Mouse (Mus musculus) gastrocnemius, postnatal 10 days (tissue): ENCODE results near the gene Dnm3. TPM values are rescaled to one million over a fixed set of nuclear protein-coding genes. Genes with fewer than 3 reads are reported as not detected.

Source experiments
- DNase-seq: peaks from one replicate; pipeline ENCODE4 v3.0.0; 2021; ENCODE audit warnings: mixed read lengths
- total RNA-seq, 2 experiments: library from RNA; stranded (reverse); gene quantifications; 2 replicates each; pipeline ENCODE4 v1.2.3; 2021

Dnm3 gene
- total RNA-seq, 2 experiments from 2014 or later = 6.3 to 8.6 TPM

DNA sequence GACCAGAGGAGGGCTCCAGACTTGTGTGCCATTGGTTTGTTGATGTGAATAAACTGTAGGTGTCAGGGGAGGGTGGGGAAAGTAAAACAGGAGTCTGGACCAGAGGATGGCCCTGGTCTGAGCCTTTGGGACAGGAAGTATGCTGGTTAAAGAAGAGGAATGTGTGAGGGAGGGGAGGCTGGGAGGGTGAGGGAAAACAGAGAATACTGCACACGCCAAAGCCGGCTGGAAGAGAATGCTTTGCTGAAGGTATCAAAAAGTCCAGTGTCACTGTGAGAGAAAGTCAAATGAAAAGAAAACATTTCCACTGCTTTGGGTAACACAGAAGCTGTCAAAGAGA lies 234.2 kb downstream of the Dnm3 start:
- DNase-seq = no peak

DNA sequence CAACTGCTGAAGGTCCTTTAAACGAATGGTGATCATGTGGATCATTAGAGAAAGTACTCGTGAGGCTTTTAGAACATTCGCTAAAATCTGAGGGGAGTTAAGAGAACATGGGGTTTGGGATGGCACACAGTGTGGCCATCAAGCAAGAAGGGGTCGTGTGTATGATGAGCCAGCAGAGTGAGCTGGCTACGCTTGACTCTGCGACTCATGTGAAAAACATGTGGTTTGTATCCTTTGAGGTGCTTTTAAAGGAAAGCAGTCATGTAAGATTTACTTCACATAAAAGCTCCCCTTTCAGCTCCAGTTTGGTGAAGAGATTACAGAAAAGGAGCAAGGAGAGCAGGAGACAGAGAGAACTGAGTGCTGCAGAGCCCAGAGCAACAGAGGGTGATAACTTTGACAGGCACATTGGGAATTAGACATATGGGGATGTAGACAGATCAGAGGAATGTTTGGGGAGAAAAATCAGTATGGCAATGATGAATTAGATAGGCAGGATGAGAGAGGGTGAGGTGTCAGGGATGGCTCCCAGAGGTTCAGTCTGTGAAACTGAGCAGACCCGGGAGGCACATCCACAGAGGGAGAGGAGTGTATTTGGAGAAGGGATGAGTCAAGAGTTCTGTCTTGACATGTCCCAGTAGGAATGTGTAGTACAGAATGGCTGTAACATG lies 234.7 kb downstream of the Dnm3 start:
- DNase-seq = no peak

DNA sequence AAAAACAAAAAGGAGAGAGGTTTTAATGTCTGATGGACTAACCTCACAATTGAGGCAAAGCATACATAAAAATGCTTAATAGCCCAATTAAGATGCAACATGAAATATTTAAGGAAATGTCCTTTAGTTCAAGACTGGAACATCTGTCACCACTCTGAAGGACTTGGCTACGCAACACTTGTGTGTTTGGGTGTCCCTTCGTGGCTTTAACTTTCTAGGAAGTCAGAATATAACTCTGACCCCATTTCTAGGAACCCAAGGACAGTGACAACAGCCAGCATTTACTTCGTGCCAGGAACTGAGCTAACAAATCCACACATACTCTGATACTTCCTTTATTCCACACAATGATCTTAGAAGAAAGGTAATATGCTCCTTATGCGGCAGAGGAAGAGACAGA lies 237.1 kb downstream of the Dnm3 start:
- no peak for DNase-seq

DNA sequence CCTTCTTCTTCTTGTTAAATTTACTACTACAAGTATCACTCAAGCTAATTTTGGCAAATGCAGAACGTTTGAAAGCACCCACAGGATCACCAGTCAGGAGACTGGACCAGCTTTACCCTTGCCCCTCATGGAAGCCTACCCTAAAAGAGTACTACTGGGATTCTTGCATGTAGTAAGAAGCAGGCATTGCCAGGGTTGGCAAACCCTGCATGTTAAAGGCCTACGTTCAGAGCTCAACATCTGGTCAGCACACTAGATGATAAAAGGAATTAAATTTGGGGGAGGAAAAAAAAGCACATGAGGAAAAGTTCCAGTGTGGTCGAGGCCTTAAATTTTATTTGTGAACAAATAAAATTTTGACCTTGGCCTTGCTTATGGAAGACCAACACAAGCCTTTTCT lies 239.2 kb downstream of the Dnm3 start:
- DNase-seq = no peak

DNA sequence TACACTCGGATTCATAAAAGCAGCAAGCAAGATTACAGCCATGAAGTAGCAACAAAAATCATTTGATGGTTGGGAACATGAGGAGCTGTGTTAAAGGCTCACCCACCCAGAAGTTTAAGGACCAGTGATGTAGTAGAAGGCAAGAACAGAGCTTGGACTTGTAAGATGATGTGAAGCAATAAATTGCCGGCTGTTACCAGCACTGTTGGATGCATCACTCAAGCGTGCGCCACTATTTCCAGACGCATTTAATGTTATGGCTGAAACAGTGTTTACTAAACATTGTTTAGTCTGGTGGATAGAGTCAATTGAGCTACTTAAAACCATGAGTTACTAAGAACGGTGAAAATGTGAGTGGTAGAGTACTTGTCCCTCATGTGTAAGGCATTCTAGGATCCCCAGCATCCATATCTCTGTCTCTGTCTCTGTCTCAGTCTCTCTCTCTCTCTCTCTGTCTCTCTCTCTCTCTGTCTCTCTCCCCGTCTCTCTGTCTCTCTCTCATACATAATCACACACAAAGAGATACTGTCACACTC lies 241.1 kb downstream of the Dnm3 start:
- no peak for DNase-seq

DNA sequence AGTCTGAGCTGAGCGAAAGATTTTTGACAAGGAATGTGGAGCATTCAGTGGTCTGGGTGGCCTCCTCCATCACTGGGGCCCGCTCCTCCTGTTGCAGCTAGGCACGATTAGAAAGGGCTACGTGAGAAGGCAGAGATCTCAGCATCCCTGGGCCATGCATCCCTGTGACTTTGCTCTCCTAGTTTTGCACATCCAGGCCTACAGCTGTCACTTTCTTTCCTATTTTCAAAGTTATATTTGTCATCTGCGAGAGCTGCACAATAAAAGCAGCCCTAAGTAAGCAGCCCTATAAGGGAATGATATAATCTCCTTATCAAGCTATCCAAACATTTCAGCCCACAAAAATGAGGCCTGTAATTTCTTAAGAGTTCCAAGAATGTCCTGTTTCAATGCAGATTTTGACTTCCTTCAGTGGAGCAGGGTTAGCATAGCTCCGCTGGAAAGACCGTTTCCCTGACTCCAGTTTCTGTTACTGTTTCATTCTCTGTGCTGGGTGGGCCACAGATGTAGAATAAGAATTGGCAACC lies 252.2 kb downstream of the Dnm3 start:
- no peak for DNase-seq

DNA sequence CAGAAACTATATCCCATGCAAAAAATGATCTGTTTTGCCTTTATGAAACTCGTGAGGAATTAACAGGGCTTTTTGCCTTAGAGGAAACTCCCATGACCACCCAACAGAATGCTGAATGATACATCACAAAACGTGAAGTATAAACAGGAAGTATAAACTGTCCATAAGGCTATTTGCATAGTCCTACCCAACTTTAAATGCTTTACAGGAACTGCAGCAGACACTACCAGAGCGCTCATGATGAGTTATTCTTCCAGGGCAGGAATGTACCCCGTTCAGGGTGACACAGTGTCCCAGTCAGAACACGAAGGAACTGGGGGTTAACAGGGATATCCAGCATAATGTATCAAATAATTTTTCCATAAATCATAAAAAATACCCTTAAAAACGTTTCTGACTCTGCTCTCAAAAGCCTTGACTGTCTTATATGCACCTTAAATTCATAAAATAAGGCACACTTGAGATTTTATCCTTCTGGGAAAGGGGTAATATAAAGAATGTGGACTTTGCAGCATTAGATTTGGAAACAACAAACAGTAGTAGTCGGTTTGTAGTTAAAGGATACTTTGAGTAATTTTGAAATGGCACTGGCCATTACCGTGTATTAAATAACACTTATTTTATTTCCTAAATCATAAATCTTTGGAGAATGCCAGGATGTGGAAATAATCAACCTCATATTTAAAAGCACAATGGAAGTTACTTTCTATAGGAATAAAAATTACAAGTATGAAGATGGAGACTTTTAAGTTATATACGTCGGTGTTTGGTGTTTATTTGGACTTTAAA lies 252.8 kb downstream of the Dnm3 start:
- no peak for DNase-seq

DNA sequence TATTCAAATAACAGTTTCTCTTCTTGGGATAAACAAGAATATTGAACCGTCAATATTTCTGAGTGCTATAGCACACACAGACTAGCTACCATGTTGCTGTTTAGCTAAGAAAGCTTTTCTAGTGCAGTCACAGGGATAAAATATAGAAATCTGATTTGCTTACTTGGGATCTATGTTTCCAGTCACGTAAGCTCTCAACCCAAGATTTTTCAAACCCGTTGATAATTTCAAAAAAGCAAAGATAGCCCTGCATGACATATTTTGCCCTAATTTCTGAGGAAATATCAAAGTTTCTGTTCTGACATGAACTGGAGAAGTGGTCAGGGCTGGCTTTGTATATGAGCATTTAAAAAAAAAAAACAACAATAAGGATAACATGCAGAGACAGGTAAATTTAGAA lies 253.8 kb downstream of the Dnm3 start:
- no peak for DNase-seq

DNA sequence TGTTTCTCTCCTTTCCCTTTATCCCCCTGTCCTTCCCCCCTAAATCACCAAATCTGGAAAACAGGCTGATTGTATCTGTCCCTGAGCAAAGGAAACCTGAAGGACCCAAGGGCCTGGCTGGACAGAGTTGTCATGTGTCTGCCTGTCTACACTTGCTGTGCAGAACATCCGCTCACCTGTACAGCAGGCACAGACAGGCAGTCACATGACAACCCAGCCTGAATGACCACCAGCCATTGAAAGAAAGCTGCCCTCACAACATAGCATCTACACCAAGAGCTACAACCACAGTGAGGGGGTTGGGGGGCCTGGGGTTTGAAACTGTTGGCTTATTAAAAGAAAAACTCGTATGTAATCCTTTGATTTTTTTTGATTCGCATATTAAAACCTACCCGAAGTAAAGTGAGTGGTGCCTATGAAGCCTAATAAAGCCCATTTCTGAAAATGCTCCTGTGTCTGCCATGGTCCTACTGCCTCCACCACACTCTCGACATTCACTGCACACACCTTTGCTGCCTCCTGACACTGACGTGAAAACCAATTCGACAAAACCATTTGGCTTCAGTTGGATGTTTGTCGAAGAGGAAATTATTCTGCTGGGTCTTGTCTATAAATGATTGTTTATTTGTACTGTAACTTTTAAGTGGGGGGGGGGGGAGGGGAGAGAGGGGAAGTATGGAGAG lies 254.4 kb downstream of the Dnm3 start:
- DNase-seq = no peak

DNA sequence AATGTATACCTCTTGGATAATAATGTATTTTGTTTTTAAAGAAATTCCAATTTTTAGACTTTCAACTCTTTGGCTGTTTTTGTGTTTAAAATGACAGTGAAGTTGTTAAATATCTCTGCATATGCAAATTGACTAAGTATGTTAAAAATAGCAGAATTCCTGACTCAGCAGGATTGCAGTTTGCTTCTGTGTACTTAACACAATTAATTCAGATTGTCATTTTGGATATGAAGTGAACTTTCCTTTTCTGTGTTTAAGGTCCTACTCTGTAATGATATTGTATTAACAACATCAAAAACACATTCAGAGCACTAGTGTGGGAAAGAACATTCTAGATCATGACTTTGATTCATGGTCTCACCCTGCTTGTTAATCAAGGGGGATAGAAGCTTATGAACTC lies 255.5 kb downstream of the Dnm3 start:
- no peak for DNase-seq

DNA sequence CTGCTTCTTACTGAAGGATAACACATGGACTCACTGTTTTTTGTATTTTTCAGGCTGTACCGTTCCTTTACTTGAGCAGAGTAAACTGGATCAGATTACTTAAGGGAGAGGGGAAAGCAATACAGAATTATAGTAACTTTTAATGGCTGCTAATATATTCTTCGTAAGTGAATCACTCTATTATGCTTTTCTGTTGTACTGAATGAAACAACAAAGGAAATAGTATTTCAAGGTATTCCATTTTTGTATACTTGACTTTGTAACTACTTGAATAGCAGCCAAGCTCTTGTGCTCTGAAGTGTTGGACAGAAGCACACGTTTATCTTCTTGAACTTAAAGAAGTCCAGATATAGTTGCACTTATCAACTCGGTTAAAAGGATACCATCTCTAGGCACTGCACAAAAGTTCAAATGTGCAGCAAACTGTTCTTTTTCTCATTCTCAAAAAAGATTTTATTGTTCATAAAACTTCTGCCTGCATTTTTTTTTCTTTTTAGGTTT lies 256.0 kb downstream of the Dnm3 start:
- DNase-seq = no peak

DNA sequence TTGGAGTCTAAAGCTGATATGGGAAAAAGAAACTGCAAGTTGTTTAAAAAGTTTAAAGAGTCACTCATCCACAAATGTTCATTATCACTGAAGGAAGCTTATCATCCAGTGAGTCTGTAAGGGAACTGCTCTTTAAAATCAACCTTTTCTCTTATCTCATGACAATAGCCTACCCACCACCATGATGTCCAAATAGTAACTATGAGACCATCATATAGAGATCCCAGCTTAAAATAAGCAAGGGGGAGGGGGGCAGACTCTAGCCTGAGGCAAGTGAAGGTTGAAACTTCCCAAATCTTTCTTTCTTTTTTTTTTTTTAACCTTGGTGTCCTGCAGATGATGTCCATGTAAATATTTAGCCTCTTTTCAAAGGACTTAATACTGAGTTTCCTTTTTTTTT lies 256.9 kb downstream of the Dnm3 start:
- DNase-seq = no peak

DNA sequence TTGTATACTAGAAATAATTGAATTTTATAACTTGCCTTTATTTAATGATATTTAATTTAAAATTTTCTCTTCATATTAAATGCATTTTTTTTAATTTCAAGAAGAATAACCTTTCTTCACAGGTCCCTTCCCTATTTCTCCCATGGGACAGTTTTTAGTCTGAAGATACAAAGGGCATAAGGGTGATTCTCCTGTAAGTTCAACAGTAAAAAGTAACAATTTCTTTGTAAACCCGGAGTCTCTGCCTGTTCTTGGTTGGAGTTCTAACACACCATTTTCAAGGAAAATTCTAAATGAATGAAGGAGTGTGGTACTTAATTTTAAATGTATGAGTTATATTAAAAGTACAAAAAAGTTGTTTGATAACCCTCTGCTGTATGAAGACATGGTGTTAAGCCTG lies 258.1 kb downstream of the Dnm3 start:
- DNase-seq = no peak

DNA sequence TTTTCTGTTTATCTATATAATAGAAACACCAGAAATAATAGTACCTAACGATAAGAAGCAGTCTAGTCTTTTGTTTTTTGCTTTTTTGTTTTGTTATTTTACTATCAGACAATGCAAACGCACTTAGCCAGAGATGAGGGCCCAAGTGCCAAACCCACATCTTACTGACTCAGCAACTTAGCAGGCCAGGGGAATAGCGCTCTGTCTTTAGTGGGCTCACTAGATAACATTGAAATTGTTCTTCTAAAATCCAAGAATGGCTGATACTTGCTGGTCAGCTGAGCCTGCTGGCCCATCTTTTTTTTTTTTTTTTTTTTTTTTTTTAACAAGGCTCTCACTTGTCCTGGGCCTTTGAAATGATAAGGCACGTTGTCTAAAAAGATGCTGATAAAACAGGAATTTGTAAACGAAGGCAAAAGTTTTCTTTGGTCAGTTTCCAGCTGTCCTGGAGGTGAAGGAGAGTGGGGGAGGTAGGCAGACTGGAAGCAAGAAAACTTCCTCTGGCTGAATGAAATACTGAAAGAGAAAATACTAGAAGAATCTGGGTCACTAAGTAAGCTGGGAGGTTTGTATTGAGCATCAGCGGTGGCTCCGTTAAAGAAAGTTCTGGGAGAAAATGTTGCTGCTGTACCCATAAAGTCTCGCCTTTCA lies 259.2 kb downstream of the Dnm3 start:
- no peak for DNase-seq

DNA sequence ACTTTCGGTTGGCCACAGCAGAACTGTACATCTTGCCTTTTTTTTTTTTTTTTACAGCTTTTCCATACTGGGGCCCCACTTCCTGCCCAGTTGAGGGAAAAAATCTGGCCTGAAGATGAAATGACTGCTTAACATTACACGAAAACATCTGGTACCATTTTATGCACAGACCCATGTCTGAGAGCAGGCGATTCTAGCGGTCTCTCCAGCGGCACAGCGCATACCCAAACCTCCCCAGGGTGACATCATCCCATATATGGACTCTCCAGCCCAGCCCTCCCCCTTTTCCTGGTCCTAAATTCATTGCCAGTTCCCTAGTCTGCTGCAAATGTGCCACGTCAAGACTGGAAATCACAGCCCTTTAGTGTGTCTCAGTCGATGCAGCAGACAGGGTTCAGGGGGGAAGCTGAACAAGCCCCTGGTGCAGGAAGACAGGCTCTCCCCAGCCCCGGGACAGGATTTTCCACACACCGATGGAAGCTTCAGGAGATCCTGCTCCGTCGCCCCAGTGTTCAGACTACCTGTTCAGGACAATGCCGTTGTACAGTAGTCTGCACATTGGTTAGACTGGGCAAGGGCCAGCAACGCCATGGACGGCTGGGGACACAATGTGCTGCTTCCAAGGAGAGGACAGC lies 260.4 kb downstream of the Dnm3 start:
- peak; percentile 60 for DNase-seq

DNA sequence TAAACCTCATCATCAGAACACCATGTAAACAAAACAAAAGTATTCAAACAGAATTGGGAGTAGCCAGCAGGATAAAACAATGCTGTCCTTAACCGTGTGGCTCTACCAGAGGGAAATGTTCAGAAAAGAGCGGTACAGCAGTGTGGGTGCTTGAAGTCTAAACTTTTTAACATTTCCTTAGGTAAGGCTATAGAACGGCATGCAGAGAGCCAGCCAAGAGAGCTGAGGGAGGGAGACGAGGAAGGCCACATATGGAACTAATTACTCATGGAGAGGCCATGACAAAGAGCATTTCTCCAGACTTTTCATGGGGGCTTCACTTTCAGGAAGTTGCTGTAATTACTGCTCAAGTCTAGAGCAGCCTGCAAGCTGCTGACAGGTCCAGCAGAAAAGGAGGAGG lies 261.2 kb downstream of the Dnm3 start:
- DNase-seq = no peak

DNA sequence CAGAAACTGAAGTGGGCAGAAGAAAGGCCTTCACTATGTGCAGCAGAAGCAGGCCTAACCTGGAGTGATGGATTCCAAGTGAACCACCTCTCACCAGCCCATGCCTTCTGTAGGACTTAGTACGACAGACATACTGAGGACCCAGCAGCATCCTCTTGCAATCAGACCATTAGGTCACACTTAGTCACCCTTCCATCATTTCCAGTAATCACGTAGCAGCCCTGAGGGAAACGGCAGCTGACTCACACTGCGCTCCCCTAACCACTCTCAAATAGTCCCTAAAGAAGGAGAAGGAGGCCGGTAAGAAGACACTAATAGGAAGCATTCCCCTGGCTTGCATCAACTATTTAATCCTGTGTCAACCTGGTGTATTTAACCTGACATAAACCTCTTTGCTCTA lies 262.1 kb downstream of the Dnm3 start:
- DNase-seq = no peak

DNA sequence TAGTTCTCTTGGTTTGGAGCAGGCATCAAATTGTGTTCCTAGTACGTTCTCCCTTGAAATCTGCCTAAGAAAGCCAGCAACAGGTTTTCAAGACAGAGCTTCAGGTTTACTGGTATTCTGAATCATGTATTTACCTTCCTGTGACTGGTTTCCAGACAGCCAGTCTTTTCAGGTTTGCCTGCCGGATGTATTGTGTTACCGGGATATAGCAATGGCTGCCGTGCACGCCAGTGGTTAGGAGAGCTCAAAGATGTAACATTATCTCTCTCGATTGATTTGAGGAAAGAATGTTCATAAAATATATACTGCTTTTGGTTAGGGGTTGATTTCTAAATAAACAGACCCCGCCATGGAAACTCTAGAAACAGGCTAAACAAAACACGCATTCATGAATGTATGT lies 264.8 kb downstream of the Dnm3 start:
- DNase-seq = no peak

DNA sequence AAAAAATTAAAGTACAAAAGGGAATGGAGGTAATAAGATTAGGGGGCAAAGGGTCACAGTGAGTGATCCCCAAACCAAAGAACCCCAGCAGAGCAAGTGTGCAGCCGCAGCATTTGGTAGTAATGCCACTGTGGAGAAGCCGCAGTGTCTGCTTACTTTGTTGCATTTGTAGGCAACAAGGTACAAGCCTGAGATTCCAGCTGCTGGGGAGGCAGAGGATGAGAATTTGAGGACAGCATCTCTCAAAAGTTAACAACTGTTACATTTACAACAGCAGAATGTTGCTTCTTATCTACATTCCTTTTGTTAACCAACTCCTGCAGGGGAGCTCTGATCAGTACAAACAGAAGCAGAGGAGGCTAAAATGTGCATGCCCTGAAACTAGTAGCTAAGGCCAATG lies 267.3 kb downstream of the Dnm3 start:
- no peak for DNase-seq

DNA sequence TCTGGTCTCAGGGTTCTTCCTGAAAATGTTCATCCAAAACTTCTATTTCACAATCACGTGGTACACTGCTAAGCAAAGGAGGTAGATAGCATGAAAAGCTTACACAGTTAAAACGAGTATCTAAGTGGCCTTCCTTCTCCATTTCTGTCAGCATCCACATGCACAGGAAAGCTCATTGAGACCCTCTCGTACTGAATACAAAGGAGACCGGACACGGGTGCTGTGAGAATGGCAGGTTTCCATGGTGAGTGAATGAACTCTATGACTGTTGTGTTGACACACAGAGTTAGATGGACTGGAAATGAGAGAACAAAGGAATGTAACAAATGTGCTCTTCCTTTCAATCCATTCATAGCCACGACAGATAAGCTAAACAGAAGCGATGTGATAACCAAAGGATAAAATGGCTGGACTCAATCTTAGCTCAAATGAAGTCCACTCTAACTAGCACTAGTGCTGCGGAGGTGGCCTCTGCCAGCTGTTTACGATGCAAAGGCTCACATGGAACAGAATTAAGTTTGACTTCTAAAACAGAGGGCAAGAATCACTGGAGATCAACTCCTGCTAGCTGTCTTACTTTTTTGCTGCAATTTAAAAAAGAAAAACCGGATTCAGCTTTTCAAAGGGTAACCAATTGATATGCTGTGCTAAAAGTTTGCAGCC lies 268.2 kb downstream of the Dnm3 start:
- DNase-seq = no peak

DNA sequence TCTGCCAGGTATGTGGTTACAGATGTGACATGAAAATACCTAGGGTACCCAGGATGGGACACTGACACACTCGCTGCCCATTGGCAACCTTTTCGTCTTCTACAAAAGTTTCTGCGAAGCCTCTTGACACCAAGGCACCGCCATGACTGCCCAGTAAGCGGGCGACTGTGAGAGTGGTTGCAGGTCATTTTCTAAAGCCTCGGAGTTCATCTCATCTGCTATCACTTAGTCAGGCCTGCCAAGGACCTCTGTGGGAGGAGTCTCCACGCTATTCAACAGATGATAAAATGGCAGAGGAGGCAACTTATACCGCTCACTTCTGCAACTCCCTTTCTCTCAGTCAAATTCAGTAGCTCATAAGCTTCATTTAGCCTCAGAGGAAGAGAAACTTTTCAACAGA lies 268.8 kb downstream of the Dnm3 start:
- DNase-seq = no peak

DNA sequence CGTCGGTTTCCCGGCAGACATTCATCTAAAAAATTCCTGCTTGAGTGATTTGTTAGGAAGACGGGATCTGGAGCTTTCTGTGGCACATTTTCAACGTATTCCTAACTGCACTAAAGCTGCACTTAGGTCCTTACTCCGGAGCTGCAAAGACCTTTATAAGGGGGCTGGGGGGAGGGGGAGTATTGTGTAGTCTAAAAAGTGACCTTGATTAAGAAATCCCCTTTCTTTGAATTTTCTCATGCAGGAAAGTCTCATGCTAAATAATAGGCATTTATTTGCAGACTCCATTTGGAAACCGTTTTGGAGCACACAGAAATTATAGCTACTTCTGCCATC lies 270.2 kb downstream of the Dnm3 start:
- no peak for DNase-seq
